Mouse (Mus musculus) testis, postnatal 10 days (tissue): ENCODE results near the gene Anapc7.
"Not testable (repeated sequence)": the region's sequence is repeated elsewhere in the genome, so short reads cannot be mapped to it uniquely, and the experiment has no call there.

Experiments used
- DNase-seq: peaks from one replicate; pipeline ENCODE4 v3.0.0; 2021; ENCODE audit warnings: low spot score

Anapc7 gene

DNA sequence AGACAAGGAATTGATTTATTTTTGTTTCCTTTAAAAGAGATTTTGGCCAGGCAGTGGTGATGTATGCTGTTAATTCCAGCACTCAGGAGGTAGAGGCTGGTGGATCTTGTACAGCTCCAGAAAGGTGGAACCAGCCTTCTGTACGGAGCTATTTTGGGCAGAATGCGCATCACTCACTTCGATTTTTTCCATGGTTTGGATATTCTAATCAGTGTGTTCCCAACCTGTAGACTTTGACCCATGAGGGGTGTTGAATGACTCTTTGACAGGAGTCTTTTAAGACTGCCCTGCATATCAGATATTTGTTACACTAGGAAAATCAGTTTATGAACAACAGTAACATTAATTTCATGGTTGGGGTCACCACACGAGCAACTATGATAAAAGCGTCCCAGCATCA lies 29.8 kb downstream of the Anapc7 start:
- no peak for DNase-seq

DNA sequence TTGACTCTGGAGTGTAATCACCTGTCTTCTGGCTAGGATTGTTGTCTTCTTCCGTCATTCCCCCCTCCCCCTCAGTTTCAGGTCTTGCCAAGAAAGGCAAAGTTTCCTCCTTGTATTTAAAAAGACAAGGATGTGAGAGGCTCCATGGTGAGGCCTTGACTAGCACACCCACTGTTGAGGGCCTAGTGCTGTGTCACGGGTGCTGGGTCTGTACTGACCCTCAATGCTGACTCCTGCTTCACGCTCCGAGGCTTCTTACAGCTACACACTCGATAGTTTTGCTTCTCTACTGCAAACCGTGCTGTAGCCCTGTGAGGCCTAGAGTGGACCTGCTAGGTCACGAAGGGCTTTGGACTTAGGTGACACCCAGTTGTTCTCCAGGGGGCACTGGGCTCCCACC lies 30.7 kb downstream of the Anapc7 start:
- no peak for DNase-seq

- no peak for DNase-seq
Observed at GRCm38 (mm10) chr5:122453188-122453587, 31.7 kb downstream of the Anapc7 start.

DNA sequence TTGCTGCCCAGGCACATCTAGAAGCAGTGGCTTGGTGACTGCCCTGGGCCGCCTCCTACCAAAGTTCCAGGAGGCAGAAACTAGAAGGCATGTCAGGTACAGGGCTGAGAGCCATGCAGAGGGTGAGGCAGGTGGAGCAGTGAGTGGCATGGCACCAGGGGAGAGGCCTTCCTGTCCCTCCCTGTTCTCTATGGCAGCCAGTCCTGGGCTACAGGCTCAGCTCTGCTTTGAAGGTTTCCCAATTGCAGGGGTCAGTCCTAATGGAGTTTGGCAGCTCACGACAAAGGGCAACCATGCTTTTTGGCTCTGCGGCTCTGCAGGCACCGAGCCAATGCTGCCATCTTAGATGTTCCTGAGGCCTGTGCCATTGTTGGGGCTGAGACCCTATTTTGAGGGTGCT lies 32.9 kb downstream of the Anapc7 start:
- DNase-seq: no peak

DNA sequence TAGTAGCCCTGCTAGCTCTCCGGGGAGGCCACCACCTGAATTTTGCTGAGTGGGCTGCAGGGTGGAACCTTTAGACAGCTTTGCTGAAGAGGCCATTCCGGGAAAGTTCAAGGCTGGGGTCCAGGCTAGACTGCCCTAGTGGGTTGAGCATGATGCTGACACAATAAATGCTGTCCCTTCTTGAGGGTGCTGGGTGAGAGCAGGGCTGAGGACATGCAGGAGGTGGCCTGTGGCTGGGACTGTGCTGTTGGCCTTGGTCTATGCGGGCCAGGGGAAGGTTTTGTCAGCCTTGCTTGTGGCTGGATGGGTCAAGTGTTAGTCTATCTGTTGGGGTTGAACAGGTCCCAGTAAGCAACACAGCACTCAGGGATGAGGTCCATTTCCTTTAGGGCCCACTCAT lies 33.4 kb downstream of the Anapc7 start:
- DNase-seq: no peak

- no peak for DNase-seq
Observed at GRCm38 (mm10) chr5:122455584-122455983, 34.1 kb downstream of the Anapc7 start.

- not testable (repeated sequence) for DNase-seq
Observed at GRCm38 (mm10) chr5:122457054-122457453, 35.6 kb downstream of the Anapc7 start.

DNA sequence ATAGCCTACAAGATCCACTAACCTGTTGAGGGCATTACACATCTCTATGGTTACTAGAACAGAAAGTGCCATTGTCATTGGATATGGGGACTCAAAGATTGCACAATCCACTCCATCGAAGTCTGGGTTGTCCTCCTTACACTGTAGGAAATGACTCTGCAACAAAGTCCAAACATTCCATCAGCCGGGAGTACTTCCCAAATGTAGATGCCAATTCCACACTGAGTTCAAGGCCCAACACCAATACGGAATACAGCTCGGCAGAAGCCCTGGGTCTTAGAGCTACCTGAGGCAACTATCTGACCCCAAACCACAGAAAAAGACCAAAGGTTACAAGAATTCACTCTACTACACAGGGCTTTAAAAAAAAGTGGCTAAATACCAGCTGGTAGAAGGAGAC lies 36.6 kb downstream of the Anapc7 start:
- no peak for DNase-seq

- no peak for DNase-seq
Observed at GRCm38 (mm10) chr5:122459335-122459734, 37.8 kb downstream of the Anapc7 start.

DNA sequence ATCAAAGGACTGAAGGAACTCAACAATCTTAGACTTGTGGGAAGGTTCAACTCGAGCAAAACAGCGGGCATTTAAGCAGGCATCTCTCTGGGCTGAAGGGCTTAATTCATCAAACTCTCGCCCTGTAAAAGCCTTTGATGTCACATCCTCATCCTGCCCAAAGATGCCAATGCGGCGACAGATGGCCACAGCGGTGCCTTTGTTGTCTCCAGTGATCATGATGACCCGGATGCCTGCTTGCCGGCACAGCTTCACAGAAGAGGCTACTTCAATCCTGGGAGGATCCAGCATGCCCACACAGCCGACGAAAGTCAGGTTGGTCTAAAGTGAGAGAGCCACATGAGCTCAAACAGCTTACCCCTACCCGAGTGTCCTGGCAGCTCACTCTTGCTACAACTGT lies 39.2 kb downstream of the Anapc7 start:
- DNase-seq: no peak

GRCm38 (mm10) chr5:122461431-122461830 lies 39.9 kb downstream of the Anapc7 start:
- no peak for DNase-seq

DNA sequence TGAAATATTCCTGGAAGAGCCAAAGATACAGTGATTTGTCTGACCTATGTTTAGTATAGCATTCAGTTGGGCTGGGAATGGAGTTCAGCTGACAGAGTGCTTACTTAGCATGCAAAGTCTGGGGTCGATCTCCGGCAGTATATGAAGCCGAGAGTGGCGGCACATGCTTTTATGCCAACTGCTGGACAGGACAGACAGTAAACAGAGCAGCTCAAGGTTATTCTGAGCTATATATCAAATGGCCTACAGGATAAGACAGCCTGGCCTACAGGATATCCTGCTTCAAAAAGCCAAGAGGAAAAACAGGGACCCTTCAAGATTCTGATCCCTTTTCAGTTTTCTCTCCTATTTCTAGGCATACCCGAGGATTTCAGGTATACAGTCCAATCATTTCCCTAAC lies 50.2 kb downstream of the Anapc7 start:
- DNase-seq: no peak

DNA sequence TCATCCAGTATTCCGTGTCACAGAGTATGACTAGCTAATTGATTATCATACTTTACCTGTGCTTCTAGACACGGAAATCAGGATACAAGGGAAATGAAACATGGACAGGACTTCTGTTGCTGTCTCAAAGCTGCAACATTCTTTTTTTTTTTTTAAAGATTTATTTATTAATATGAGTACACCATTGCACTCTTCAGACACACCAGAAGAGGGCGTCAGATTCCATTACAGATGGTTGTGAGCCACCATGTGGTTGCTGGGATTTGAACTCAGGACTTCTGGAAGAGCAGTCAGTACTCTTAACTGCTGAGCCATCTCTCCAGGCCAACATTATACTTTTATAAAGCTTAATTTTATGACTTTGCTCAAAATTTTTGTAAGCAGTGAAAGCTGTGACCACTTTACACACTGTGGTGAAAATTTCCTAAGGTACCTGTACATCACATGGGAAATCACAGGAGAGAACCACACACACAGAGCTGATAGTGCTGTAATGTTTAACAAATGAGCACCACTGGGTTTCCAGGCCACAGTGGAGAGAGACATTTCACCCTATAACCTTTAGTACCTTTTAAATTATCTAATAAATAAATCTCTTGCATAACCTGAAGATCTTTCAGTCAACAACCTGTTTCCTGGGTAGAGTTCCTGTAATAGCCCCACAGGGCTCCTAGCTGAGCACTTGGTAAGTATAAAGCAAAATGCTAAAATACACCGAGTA lies 53.3 kb downstream of the Anapc7 start:
- DNase-seq: no peak

DNA sequence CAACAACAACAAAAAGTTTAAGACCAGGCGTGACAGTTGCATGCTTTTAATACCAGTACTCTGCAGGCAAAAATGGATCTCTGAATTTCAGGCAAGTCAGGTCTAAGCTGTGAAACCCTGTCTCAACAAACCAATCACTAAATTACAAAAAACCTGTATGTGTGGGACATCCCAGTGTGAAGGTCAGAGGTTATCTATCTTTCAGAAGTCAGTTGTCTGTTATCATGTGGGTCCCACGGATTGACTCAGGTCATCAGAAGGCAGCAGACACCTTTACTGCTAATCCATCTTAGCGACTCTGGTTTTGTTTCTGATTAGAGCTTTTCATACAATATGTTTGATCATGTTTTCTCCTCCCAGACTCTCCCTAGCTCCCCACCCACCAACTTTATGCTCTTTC lies 54.6 kb downstream of the Anapc7 start:
- no peak for DNase-seq

- DNase-seq: no peak
Observed at GRCm38 (mm10) chr5:122477492-122477891, 56.0 kb downstream of the Anapc7 start.

DNA sequence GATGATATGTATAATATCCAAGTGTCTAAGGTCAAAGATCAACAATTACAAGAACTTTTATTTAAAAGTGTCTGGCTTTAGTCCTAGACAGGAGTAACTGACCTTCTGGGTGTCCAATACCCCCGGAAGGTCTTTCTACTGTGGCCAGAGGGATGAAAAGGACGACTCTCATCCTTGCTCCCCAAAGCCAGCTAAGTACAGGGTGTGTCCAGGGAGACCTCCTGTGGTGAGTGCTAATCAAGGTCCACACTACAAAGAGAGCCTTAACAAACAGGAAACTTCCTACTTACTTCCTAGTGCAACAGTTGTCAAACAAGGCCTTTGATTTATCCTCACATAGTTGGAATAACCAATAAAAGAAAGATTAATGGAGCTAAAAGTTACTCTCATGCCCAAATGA lies 57.6 kb downstream of the Anapc7 start:
- no peak for DNase-seq

DNA sequence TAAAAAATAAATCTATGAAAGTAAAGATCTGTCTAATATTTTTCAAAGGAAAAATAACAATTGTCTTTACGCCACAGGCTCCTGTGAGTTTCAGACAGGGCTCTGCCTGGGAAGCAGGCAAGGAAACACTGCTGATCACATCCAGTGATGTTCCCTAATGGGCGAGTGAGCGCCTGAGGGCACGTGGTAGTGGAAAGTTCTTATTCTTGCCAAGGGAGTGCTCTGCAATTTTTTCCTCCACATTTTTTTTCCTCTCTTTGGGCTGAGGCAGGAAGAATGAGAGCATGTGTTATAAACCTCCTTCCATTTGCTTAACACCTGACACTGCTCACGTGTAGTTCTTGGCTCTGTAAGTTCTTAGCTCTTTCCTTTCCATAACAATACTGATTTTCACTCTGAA lies 60.4 kb downstream of the Anapc7 start:
- no peak for DNase-seq

DNA sequence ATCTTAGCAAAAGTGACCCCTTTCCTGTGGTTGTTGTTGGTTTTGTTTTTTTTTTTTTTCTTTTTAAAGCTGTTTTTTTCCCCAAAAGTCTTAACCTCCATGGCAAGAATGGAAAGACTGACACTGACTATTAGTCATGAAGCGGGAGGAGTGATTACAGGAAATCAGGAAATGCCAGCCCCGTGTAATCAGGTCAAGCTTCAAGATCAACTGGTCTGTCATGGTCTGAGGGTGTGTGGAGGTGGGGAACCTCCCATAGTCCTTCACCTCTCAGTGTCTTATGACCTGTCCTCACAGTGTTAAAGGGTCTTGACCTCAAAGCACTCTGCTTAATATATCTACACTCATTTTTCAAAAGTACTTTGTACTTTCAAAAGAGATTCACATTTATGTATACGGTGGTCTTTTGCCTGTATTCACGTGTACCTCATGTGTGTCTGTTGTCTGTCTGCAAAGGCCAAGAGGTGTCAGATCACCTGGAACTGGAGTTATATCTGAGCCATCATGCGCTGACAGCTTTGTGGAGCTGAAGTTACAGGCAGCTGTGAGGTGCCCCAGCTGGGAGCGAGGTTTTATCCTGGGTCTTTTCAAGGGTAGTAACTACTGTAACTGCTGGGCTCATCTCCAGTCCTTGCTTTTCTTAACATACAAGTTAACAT lies 61.4 kb downstream of the Anapc7 start:
- DNase-seq: no peak

DNA sequence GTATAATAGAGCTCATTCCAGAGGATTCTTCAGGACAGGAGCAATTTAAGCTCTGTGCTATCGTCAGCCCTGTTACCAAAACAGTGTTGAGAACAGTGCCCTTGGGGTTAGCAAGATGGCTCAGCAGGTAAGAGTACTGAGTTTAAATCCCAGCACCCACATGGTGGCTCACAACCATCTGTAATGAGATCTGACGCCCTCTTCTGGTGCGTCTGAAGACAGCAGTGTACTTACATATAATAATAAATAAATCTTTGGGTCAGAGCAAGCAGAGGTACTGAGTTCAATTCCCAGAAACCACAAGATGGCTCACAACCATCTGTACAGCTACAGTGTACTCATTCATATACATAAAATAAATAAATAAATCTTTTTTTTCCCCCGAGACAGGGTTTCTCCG lies 64.8 kb downstream of the Anapc7 start:
- not testable (repeated sequence) for DNase-seq

DNA sequence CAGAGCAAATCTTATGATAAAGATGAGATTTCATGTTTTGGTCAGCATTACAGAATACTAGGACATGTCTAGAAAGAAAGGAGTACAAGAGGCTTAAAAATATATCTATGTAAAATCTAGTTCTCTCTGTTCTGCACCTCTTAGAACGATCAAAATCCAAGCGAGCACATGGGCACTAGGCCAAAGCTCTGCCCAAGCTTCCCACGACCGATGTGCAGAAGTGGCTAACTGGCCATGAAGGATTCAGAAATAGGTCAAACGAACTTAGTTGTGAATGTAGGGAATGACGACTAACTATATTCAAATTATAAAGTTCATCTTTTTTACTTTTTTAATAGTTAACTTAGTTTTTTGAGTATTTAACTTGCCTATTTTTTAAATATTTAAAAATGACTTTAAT lies 66.3 kb downstream of the Anapc7 start:
- no peak for DNase-seq

DNA sequence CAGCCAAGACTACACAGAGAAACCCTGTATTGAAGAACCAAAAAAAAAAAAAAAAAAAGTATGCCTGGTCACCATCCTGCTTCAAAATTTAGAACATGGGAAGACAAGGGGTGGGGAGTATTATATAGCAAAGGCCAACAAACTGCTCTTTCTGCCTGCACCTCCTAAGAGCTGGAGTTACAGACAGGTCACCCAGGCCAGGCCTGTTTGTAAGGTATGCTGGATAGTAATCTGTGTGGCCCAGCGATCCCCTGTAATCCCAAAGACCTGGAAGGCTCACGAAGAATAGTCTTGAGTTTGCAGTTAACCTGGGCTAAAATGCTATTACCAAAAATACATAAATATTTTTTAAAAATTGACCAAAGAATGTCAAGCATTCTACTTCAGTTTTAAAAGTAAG lies 68.7 kb downstream of the Anapc7 start:
- no peak for DNase-seq

GRCm38 (mm10) chr5:122491385-122491784 lies 69.9 kb downstream of the Anapc7 start:
- no peak for DNase-seq

- DNase-seq: no peak
Observed at GRCm38 (mm10) chr5:122493035-122493434, 71.5 kb downstream of the Anapc7 start.

DNA sequence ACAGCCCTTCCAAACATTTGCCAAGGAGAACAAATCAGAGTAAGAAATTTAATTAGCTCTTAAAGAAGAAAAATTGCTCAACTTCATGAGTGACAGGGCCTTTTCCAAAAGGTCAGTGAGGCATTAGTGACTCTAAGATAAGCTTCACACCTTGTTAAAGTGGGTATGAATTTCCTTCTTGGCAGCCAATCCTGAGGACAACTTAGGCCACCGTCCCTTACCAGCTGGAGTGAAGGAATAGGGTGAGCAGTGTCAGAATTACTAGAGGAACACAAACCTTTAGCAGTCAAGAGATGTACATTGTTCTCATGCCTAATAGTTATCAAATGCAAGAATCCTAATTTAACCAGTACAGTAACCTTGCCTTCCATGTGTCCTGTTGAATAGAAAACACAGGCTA lies 73.0 kb downstream of the Anapc7 start:
- no peak for DNase-seq
